In the genomic region with DNA sequence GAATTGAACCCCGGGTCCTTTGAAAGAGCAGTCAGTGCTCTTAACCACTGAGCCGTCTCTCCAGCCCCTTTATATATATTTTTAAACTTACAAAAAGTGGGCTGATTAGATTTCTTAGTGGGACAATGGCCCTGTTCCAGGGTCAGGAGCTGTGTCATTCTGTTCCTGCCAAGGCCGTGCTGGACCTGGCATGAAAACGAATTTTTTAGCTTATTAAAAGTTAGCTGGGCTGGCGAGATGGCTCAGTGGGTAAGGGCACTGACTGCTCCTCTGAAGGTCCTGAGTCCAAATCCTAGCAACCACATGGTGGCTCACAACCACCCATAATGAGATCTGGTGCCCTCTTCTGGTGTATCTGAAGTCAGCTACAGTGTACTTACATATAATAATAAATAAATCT, we compare ENCODE assay signal across 9 mouse cellular contexts. TPM values are rescaled to one million over a fixed set of nuclear protein-coding genes. Genes with fewer than 3 reads are reported as not detected.
A peak's percentile ranks its signal among the peaks of the same experiment; 100 is the strongest.
DNase-seq lines count a peak whose midpoint lies in the region; ATAC-seq and TF ChIP-seq lines count a peak whose summit lies in the region.
"Not testable (repeated sequence)": the region's sequence is repeated elsewhere in the genome, so short reads cannot be mapped to it uniquely, and the experiment has no call there.
"Had no signal": no experiment of that assay in that cellular context is flagged by ENCODE, and none has a peak within 500 bp of the region (broad histone marks: within the 10 kb centered on the region; RNA-seq: fewer than 3 reads in every experiment).

No protein-coding gene starts in this region.

- peak; percentile 48 for TF ChIP-seq CTCF in Patski (IDR thresholded peaks at IDR 0.05)
- TF ChIP-seq CTCF in heart, adult 2 months (IDR thresholded peaks at IDR 0.05), result peak; percentile 14; the same call in 1 of the 2 replicates
- TF ChIP-seq CTCF in left cerebral cortex, adult 2 months (IDR thresholded peaks at IDR 0.05), result peak; percentile 6
- TF ChIP-seq CTCF in lung, postnatal 0 days (IDR thresholded peaks at IDR 0.05), result 0 out of 2 replicates have a peak, but pooled peaks have one; percentile 8
- TF ChIP-seq CTCF in stomach, postnatal 0 days (IDR thresholded peaks at IDR 0.05; ENCODE audit: low read depth), result peak; percentile 9; the same call in 1 of the 2 replicates

- not testable (repeated sequence) for H3K4me1 ChIP-seq in heart, adult 2 months (ENCODE audit: control insufficient read depth, insufficient read depth, low read length); lung, postnatal 0 days (ENCODE audit: insufficient read depth, low read depth, low read length); stomach, postnatal 0 days (replicated peaks; ENCODE audit: control insufficient read depth, insufficient read depth)

- not testable (repeated sequence) for H3K9ac ChIP-seq in heart, adult 2 months (ENCODE audit: low read depth, low read length); lung, postnatal 0 days (replicated peaks; ENCODE audit: low read depth); stomach, postnatal 0 days (ENCODE audit: low read length)

- CTCF ChIA-PET in Patski (lab: Charles Lee), result interaction anchor here (0.8 to 2.4 kb wide), 9 partner anchors 9 to 76 kb away, joined by 3 to 17 read pairs (median 3); no protein-coding TSS in a partner anchor

- not testable (repeated sequence) for H3K27ac ChIP-seq in heart, adult 2 months; left cerebral cortex, adult 2 months; lung, postnatal 0 days (ENCODE audit: low read length); stomach, postnatal 0 days (replicated peaks)

- not testable (repeated sequence) for TF ChIP-seq POLR2A in heart, adult 2 months (IDR thresholded peaks at IDR 0.05; ENCODE audit: insufficient read depth, low read depth, low read length)

- not testable (repeated sequence) for H3K79me2 ChIP-seq in heart, adult 2 months (replicated peaks; ENCODE audit: control insufficient read depth, insufficient read depth, low read length)

- H3K27me3 ChIP-seq in Patski; heart, adult 2 months (ENCODE audit: control insufficient read depth, insufficient read depth, low read length); lung, postnatal 0 days (replicated peaks; ENCODE audit: insufficient read depth, low read length); stomach, postnatal 0 days (ENCODE audit: control insufficient read depth, insufficient read depth, low read length): not testable (repeated sequence)

- not testable (repeated sequence) for H3K9me3 ChIP-seq in lung, postnatal 0 days (ENCODE audit: low read length); stomach, postnatal 0 days (ENCODE audit: control insufficient read depth, low read length)

- not testable (repeated sequence) for H3K36me3 ChIP-seq in heart, adult 2 months (ENCODE audit: control insufficient read depth, insufficient read depth, low read length); lung, postnatal 0 days (ENCODE audit: insufficient read depth, low read length); stomach, postnatal 0 days (ENCODE audit: control insufficient read depth, insufficient read depth, low read length)

- ATAC-seq in Patski; lung, postnatal 0 days; stomach, postnatal 0 days (ENCODE audit: low FRiP score, low TSS enrichment): not testable (repeated sequence)

- not testable (repeated sequence) for TF ChIP-seq EP300 in heart, adult 2 months (IDR thresholded peaks at IDR 0.05; ENCODE audit: insufficient read depth, low read depth, low read length); lung, postnatal 0 days (IDR thresholded peaks at IDR 0.05); stomach, postnatal 0 days (optimal IDR thresholded peaks at IDR 0.05)

- 46% methylated on average over 5 of the region's 5 CpGs for WGBS in heart, adult 2 months
- 71% methylated on average over 5 of the region's 5 CpGs for WGBS in lung, postnatal 0 days
- 75% methylated on average over 5 of the region's 5 CpGs for WGBS in stomach, postnatal 0 days

- H3K4me3 ChIP-seq in heart, adult 2 months; left cerebral cortex, adult 2 months; lung, postnatal 0 days (ENCODE audit: low read depth, low read length); stomach, postnatal 0 days (ENCODE audit: low read depth, low read length): not testable (repeated sequence)

- not testable (repeated sequence) for DNase-seq in Patski (ENCODE audit: low read depth, low spot score); heart, adult 2 months; left cerebral cortex, adult 2 months (ENCODE audit: extremely low spot score in 1 of 2, low spot score in 2 of 2); lung, postnatal 0 days (ENCODE audit: low spot score); stomach, postnatal 0 days (ENCODE audit: low spot score)
- peak; percentile 83 for DNase-seq in adrenal gland, adult 2 months
- peak; percentile 52 for DNase-seq in adrenal gland, postnatal 10 days
- peak; percentile 56 for DNase-seq in adrenal gland, postnatal 25 days

- POLR2A ChIA-PET in Patski (lab: Charles Lee), result interaction anchor here (0.6 kb wide), 1 partner anchor 47 kb away, joined by 3 read pairs; no protein-coding TSS in a partner anchor

- not testable (repeated sequence) for H3K4me2 ChIP-seq in lung, postnatal 0 days (replicated peaks; ENCODE audit: low read depth, low read length); stomach, postnatal 0 days (replicated peaks; ENCODE audit: low read depth)

- in situ Hi-C loops in Patski (cut with MboI; ENCODE audit: low pct_unique_long_range_greater_than_20kb), result not testable (repeated sequence)

- intact Hi-C loops in heart, adult 2 months (cut with DNase I), result not testable (repeated sequence)
- intact Hi-C loops in left cerebral cortex, adult 2 months (cut with DNase I), result loop anchor here (10.0 kb wide), 1 partner anchor 243 kb away; no protein-coding TSS in a partner anchor

RNA-seq across cellular contexts. Expression of a gene that starts 18.1 kb away (rescaled TPM):
- polyA plus RNA-seq in Patski (2021), result 0.46 TPM
- total RNA-seq in adrenal gland, adult 2 months (2021), result under 1 TPM; 0.63 to 0.66 TPM
- 0.26 TPM in 2 replicates for polyA plus RNA-seq in adrenal gland, adult 2 months (2012; rRNA removed)
- under 1 TPM; 0.24 to 0.42 TPM for total RNA-seq in adrenal gland, postnatal 10 days (2021)
- total RNA-seq in adrenal gland, postnatal 25 days (2021), result 0.55 and 0.71 TPM in 2 replicates
- total RNA-seq in heart, adult 2 months (2021), result under 1 TPM; 0.11 to 0.13 TPM
- polyA plus RNA-seq in heart, adult 2 months (2012; rRNA removed), result 0.14 and 0.29 TPM in 2 replicates
- under 1 TPM; 0.36 to 0.42 TPM for total RNA-seq in left cerebral cortex, adult 2 months (2021)
- 0.10 and 0.17 TPM in 2 replicates for polyA plus RNA-seq in lung, postnatal 0 days (2015; fragmentation: Nextera tagmentation; extraction: Ambion mirVana)
- polyA plus RNA-seq in stomach, postnatal 0 days (2015; fragmentation: Nextera tagmentation; extraction: Ambion mirVana), result 0.05 and 0.06 TPM in 2 replicates
- polyA plus RNA-seq: G1E had no signal

RNA-seq across cellular contexts. Expression of a gene that starts 49.6 kb away (rescaled TPM):
- polyA plus RNA-seq in Patski (2021), result 501 TPM
- 100 to 1,000 TPM; 198 to 209 TPM for total RNA-seq in adrenal gland, adult 2 months (2021)
- 44.8 and 86.7 TPM in 2 replicates for polyA plus RNA-seq in adrenal gland, adult 2 months (2012; rRNA removed)
- 100 to 1,000 TPM; 165 to 251 TPM for total RNA-seq in adrenal gland, postnatal 10 days (2021)
- total RNA-seq in adrenal gland, postnatal 25 days (2021), result 178 and 198 TPM in 2 replicates
- total RNA-seq in heart, adult 2 months (2021), result 10 to 100 TPM; 42.2 to 44.5 TPM
- polyA plus RNA-seq in heart, adult 2 months (2012; rRNA removed), result 48.9 and 60.5 TPM in 2 replicates
- total RNA-seq in left cerebral cortex, adult 2 months (2021), result 100 to 1,000 TPM; 182 to 193 TPM
- 506 and 509 TPM in 2 replicates for polyA plus RNA-seq in lung, postnatal 0 days (2015; fragmentation: Nextera tagmentation; extraction: Ambion mirVana)
- 327 TPM in 2 replicates for polyA plus RNA-seq in stomach, postnatal 0 days (2015; fragmentation: Nextera tagmentation; extraction: Ambion mirVana)
